Mouse (Mus musculus): Measurements from ENCODE around the gene Rasgef1b.

- no peak for TF ChIP-seq CTCF (IDR thresholded peaks at IDR 0.05; ENCODE audit: low read depth, low read length)
- no peak for TF ChIP-seq POLR2A (IDR thresholded peaks at IDR 0.05; ENCODE audit: extremely low read depth, insufficient read depth, low read length)
Measured at GRCm38 (mm10) chr5:99694712-99695360, 34.0 kb downstream of the Rasgef1b start.

Measured in liver, adult 2 months (tissue).